Comparison of ENCODE assay signal across 35 mouse cellular contexts in genomic region chr5:114299883-114300610, GRCm38 (mm10). TPM values are rescaled to one million over a fixed set of nuclear protein-coding genes. Genes with fewer than 3 reads are reported as not detected.
A peak's percentile ranks its signal among the peaks of the same experiment; 100 is the strongest.
DNase-seq lines count a peak whose midpoint lies in the region; ATAC-seq lines count a peak whose summit lies in the region.
"Had no signal": no experiment of that assay in that cellular context is flagged by ENCODE, and none has a peak within 500 bp of the region (broad histone marks: within the 10 kb centered on the region; RNA-seq: fewer than 3 reads in every experiment).

No protein-coding gene starts in this region.

- ATAC-seq in hindbrain, embryonic 14.5 days (ENCODE audit: low FRiP score), result no peak
- peak; percentile 21; the same call in 1 of the 2 replicates for ATAC-seq in midbrain, embryonic 12.5 days (ENCODE audit: low FRiP score, low read depth)
- ATAC-seq in midbrain, embryonic 16.5 days, result no peak
- no peak for ATAC-seq in erythroid progenitor cell, adult 5-6 weeks (replicated peaks; ENCODE audit: low FRiP score, poor library complexity, severe bottlenecking)
- ATAC-seq: intestine, embryonic 16.5 days had no signal

- DNase-seq in embryo, embryonic 11 days, result peak; percentile 43
- no peak for DNase-seq in embryo, embryonic 10.5 days (ENCODE audit: low spot score)
- DNase-seq in hindbrain, embryonic 10.5 days (ENCODE audit: low spot score), result no peak
- DNase-seq in hindbrain, embryonic 14.5 days (ENCODE audit: low spot score), result no peak
- DNase-seq: adrenal gland, adult 8-10 months; cerebellum, adult 2 months; cerebellum, postnatal 14 days; gastrocnemius, adult 2 months; gastrocnemius, postnatal 36 days; heart, adult 18-20 months; heart, postnatal 36 days; kidney, adult 8-10 months; kidney, postnatal 4 days; right cerebral cortex, adult 18-20 months; spleen, adult 18-20 months; thymus, postnatal 14 days had no signal

- no peak overlapping the region for H3K9ac ChIP-seq in hindbrain, embryonic 14.5 days
- H3K9ac ChIP-seq in midbrain, embryonic 12.5 days (replicated peaks), result no peak overlapping the region
- H3K9ac ChIP-seq in midbrain, embryonic 16.5 days (ENCODE audit: low read depth, low read length), result no peak overlapping the region
- H3K9ac ChIP-seq: limb, embryonic 13.5 days; lung, embryonic 15.5 days had no signal

- peak overlapping the region; percentile 73 for H3K27ac ChIP-seq in hindbrain, embryonic 10.5 days
- H3K27ac ChIP-seq in hindbrain, embryonic 14.5 days, result no peak overlapping the region
- H3K27ac ChIP-seq in midbrain, embryonic 12.5 days (replicated peaks), result peak overlapping the region; percentile 30; the same call in 1 of the 2 replicates
- H3K27ac ChIP-seq in midbrain, embryonic 16.5 days (ENCODE audit: low read length), result no peak overlapping the region
- H3K27ac ChIP-seq: gastrocnemius, adult 2 months; kidney, postnatal 0 days; limb, embryonic 13.5 days; lung, embryonic 15.5 days had no signal

- 0 out of 2 replicates have a peak overlapping the region, but pooled peaks have one; percentile 16 for H3K4me3 ChIP-seq in hindbrain, embryonic 10.5 days
- H3K4me3 ChIP-seq in hindbrain, embryonic 14.5 days (replicated peaks; ENCODE audit: low read length), result no peak overlapping the region
- no peak overlapping the region for H3K4me3 ChIP-seq in midbrain, embryonic 12.5 days
- H3K4me3 ChIP-seq in midbrain, embryonic 16.5 days (ENCODE audit: low read depth, low read length), result no peak overlapping the region
- H3K4me3 ChIP-seq: erythroblast, embryonic 14.5 days; gastrocnemius, adult 2 months; limb, embryonic 13.5 days; lung, embryonic 15.5 days had no signal

- peaks cover 38% of the 10 kb centered on the region for H3K4me1 ChIP-seq in hindbrain, embryonic 10.5 days (replicated peaks)
- peaks cover 18% of the 10 kb centered on the region for H3K4me1 ChIP-seq in hindbrain, embryonic 14.5 days (replicated peaks; ENCODE audit: control insufficient read depth, insufficient read depth, low read length)
- peaks cover 48% of the 10 kb centered on the region for H3K4me1 ChIP-seq in midbrain, embryonic 12.5 days
- peaks cover 13% of the 10 kb centered on the region; the same call in 1 of the 2 replicates for H3K4me1 ChIP-seq in midbrain, embryonic 16.5 days (ENCODE audit: control insufficient read depth, insufficient read depth, low read length)

- no peaks in the 10 kb centered on the region for H3K9me3 ChIP-seq in hindbrain, embryonic 10.5 days
- H3K9me3 ChIP-seq in hindbrain, embryonic 14.5 days (ENCODE audit: control insufficient read depth, low read length), result no peaks in the 10 kb centered on the region
- no peaks in the 10 kb centered on the region for H3K9me3 ChIP-seq in midbrain, embryonic 12.5 days
- no peaks in the 10 kb centered on the region for H3K9me3 ChIP-seq in midbrain, embryonic 16.5 days (replicated peaks; ENCODE audit: control insufficient read depth, low read length, poor library complexity, severe bottlenecking)
- H3K9me3 ChIP-seq: G1E; limb, embryonic 13.5 days; lung, embryonic 15.5 days had no signal

- H3K4me2 ChIP-seq in hindbrain, embryonic 14.5 days (replicated peaks), result no peak overlapping the region
- peak overlapping the region; percentile 28; the same call in 1 of the 2 replicates for H3K4me2 ChIP-seq in midbrain, embryonic 12.5 days (replicated peaks)
- H3K4me2 ChIP-seq in midbrain, embryonic 16.5 days (ENCODE audit: low read length), result no peak overlapping the region
- H3K4me2 ChIP-seq: heart, embryonic 11.5 days; limb, embryonic 13.5 days; liver, embryonic 11.5 days; lung, embryonic 15.5 days had no signal

- H3K36me3 ChIP-seq in hindbrain, embryonic 10.5 days, result no peaks in the 10 kb centered on the region
- no peaks in the 10 kb centered on the region for H3K36me3 ChIP-seq in hindbrain, embryonic 14.5 days (replicated peaks; ENCODE audit: control insufficient read depth, insufficient read depth)
- no peaks in the 10 kb centered on the region for H3K36me3 ChIP-seq in midbrain, embryonic 12.5 days
- no peaks in the 10 kb centered on the region for H3K36me3 ChIP-seq in midbrain, embryonic 16.5 days (ENCODE audit: control insufficient read depth, insufficient read depth, low read length)
- H3K36me3 ChIP-seq: G1E; limb, embryonic 13.5 days; lung, embryonic 15.5 days had no signal

- WGBS in hindbrain, embryonic 10.5 days, result 59% methylated on average over 24 of the region's 24 CpGs
- WGBS in hindbrain, embryonic 14.5 days, result 36% methylated on average over 24 of the region's 24 CpGs
- 39% methylated on average over 24 of the region's 24 CpGs for WGBS in midbrain, embryonic 12.5 days
- WGBS in midbrain, embryonic 16.5 days, result 36% methylated on average over 24 of the region's 24 CpGs

- H3K27me3 ChIP-seq in hindbrain, embryonic 10.5 days (ENCODE audit: insufficient read depth, poor library complexity, severe bottlenecking), result peaks cover 93% of the 10 kb centered on the region
- H3K27me3 ChIP-seq in hindbrain, embryonic 14.5 days (ENCODE audit: control insufficient read depth, insufficient read depth, low read length), result peaks cover 49% of the 10 kb centered on the region
- peaks cover 75% of the 10 kb centered on the region for H3K27me3 ChIP-seq in midbrain, embryonic 12.5 days
- H3K27me3 ChIP-seq in midbrain, embryonic 16.5 days (ENCODE audit: control insufficient read depth, insufficient read depth, low read depth, low read length), result peaks cover 10% of the 10 kb centered on the region
- H3K27me3 ChIP-seq: lung, embryonic 15.5 days had no signal

RNA-seq across cellular contexts. Expression of gene Myo1h, which starts 11.1 kb away (rescaled TPM):
- 0.59 and 0.73 TPM in 2 replicates for polyA plus RNA-seq in hindbrain, embryonic 10.5 days (2016; fragmentation: Nextera tagmentation; extraction: Ambion mirVana)
- polyA plus RNA-seq in hindbrain, embryonic 14.5 days (2014; fragmentation: Nextera tagmentation; extraction: Ambion mirVana), result 0.64 TPM in 2 replicates
- polyA plus RNA-seq in midbrain, embryonic 12.5 days (2016; fragmentation: Nextera tagmentation; extraction: Ambion mirVana), result 0.40 and 0.68 TPM in 2 replicates
- 0.82 and 0.97 TPM in 2 replicates for polyA plus RNA-seq in midbrain, embryonic 16.5 days (2015; fragmentation: Nextera tagmentation; extraction: Ambion mirVana)
- total RNA-seq in erythroid progenitor cell, adult 5-6 weeks (2015; ENCODE audit: low replicate concordance), result not detected in 2 replicates
- not detected in 2 replicates for total RNA-seq in erythroid progenitor cell, adult 5-6 weeks (2017; ENCODE audit: low replicate concordance)
- polyA plus RNA-seq: erythroblast, embryonic 14.5 days; G1E had no signal

RNA-seq across cellular contexts. Expression of gene Foxn4, which starts 26.4 kb away (rescaled TPM):
- 4.0 and 4.2 TPM in 2 replicates for polyA plus RNA-seq in hindbrain, embryonic 10.5 days (2016; fragmentation: Nextera tagmentation; extraction: Ambion mirVana)
- 0.24 and 0.56 TPM in 2 replicates for polyA plus RNA-seq in hindbrain, embryonic 14.5 days (2014; fragmentation: Nextera tagmentation; extraction: Ambion mirVana)
- 11.0 and 12.4 TPM in 2 replicates for polyA plus RNA-seq in midbrain, embryonic 12.5 days (2016; fragmentation: Nextera tagmentation; extraction: Ambion mirVana)
- 0.32 and 0.36 TPM in 2 replicates for polyA plus RNA-seq in midbrain, embryonic 16.5 days (2015; fragmentation: Nextera tagmentation; extraction: Ambion mirVana)
- not detected in 2 replicates for total RNA-seq in erythroid progenitor cell, adult 5-6 weeks (2015; ENCODE audit: low replicate concordance)
- total RNA-seq in erythroid progenitor cell, adult 5-6 weeks (2017; ENCODE audit: low replicate concordance), result not detected in 2 replicates
- total RNA-seq: adrenal gland, adult 8-10 months; adrenal gland, postnatal 4 days; gastrocnemius, adult 2 months; gastrocnemius, postnatal 36 days; heart, adult 18-20 months; heart, postnatal 36 days; layer of hippocampus, adult 8-10 months; layer of hippocampus, postnatal 25 days; left cerebral cortex, adult 8-10 months; left cerebral cortex, postnatal 36 days; megakaryocyte progenitor cell, adult 5-6 weeks had no signal
- polyA plus RNA-seq: cerebellum, adult 2 months; cortical plate, adult 2 months; erythroblast, embryonic 14.5 days; G1E; heart, embryonic 11.5 days; intestine, embryonic 16.5 days; kidney, postnatal 0 days; limb, embryonic 13.5 days; liver, embryonic 11.5 days; liver, embryonic 16.5 days had no signal

Comparison
In these comparisons a context has a peak if more than half of its experiments do, and no peak if none do; other contexts are left out.
1. H3K27ac ChIP-seq: peak in hindbrain, embryonic 10.5 days (single experiment) and midbrain, embryonic 12.5 days (single experiment); none in hindbrain, embryonic 14.5 days (single experiment) and midbrain, embryonic 16.5 days (single experiment).